Mouse (Mus musculus) kidney, adult 2 months (tissue): ENCODE results near the gene Car6. TPM values are rescaled to one million over a fixed set of nuclear protein-coding genes. Genes with fewer than 3 reads are reported as not detected.
A peak's percentile ranks its signal among the peaks of the same experiment; 100 is the strongest.

Experiments used
- DNase-seq: peaks from one replicate; pipeline ENCODE4 v3.0.0; 2021
- H3K27ac ChIP-seq: fragments of 200-500 bp; 2 replicates; pipeline ENCODE4 v1.5.1; 2012; ENCODE audit warnings: low read depth, low read length, control low read depth, inconsistent platforms; ENCODE audit not compliant: insufficient read depth
- H3K27me3 ChIP-seq: fragments of 200-500 bp; replicated peaks from 2 replicates; pipeline ENCODE4 v1.6.1; 2012; ENCODE audit warnings: mild to moderate bottlenecking, moderate library complexity, low read length, inconsistent platforms; ENCODE audit not compliant: control insufficient read depth, insufficient read depth
- H3K36me3 ChIP-seq: fragments of 200-500 bp; 2 replicates; pipeline ENCODE4 v1.6.1; 2012; ENCODE audit warnings: mild to moderate bottlenecking, moderate library complexity, low read length, inconsistent platforms; ENCODE audit not compliant: control insufficient read depth, insufficient read depth
- H3K4me1 ChIP-seq: fragments of 200-500 bp; 2 replicates; pipeline ENCODE4 v1.6.1; 2011; ENCODE audit warnings: low read length; ENCODE audit not compliant: control insufficient read depth, insufficient read depth
- H3K4me3 ChIP-seq: fragments of 200-500 bp; 2 replicates; pipeline ENCODE4 v1.5.1; 2011; ENCODE audit warnings: mild to moderate bottlenecking, low read depth, low read length, control low read depth; ENCODE audit not compliant: insufficient read depth
- CTCF ChIP-seq: fragments of 200-500 bp; conservative IDR thresholded peaks from 2 replicates; pipeline ENCODE4 v1.5.1; 2011; ENCODE audit warnings: low read depth, mild to moderate bottlenecking, control low read depth, low read length, moderate library complexity, mixed read lengths; ENCODE audit not compliant: insufficient read depth, insufficient read length
- POLR2A ChIP-seq: fragments of 200-500 bp; IDR thresholded peaks from one replicate; pipeline ENCODE4 v1.6.1; 2011; ENCODE audit warnings: low read depth, low read length, control low read depth
- WGBS: fragments of 180-500 bp; shearing (Covaris S2); methylation state at CpG from one replicate; pipeline ENCODE4 v1.1.7; 2018; 5-methylcytosine and 5-hydroxymethylcytosine counted together
- polyA plus RNA-seq: library from polyadenylated mRNA; depleted of rRNA; stranded (reverse); fragments of >200 nt; gene quantifications from 2 replicates; pipeline ENCODE4 v1.2.3, GENCODE M21; 2012; rRNA removed

The Car6 gene
- not detected in 2 replicates for polyA plus RNA-seq

DNA sequence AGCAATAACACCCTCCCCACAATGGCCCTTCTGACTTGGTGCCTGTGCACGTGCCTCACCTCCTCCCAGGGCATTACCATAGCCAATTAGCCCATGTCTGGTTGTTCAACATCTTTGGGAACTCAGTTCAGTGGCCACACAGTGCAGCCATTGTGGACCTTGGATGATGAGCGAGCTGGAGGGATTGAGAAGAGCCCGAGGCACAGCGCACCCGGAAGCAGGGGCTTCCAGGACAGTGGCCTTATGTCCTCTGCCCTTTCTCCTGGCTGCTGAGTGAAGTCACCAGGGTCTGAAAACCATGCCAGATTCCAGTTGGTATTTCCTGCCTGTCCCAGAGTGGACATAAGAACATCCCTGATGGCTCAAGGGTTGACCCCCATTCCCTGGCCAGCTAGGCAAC, at the start of gene Car6:
Gene Car6 (minus strand): TSS at position 101 of the 400 bp plus-strand sequence.
- 70% methylated on average over 5 of the region's 5 CpGs for WGBS
- Histone ChIP-seq H3K4me1 (no peaks in the 10 kb centered on the region), H3K4me3 (no peak within 1 kb of the TSS), H3K36me3 (no peaks in the 10 kb centered on the region), H3K27ac (no peak within 1 kb of the TSS), H3K27me3 (no peaks in the 10 kb centered on the region)
- TF ChIP-seq CTCF (no peak), POLR2A (no peak)
- DNase-seq: no peak

DNA sequence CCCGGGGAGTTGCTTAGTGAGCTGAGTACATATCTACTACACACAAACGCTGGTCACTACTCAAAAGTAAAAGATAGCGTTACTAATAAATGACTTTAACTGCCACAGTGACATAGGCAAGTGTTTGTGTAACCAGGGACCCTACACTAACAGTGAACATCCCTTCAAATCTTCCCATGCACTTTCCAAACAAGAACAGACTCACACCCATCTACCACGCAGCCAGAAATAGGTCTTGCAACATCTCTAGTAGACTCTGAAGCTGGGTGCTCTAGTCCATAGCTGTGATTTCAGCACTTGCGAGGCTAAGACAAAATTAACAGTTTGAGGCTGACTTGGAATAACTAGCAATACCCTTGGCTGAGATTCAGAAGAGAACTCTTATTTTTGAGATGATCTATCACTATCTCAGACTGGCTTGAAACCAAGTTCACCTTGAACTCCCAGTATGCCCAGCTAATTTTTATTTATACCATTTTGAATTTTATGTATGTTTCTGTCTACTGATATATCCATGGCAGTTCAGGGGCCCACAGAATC, 48.7 kb upstream of the Car6 start:
- 66% methylated on average over 5 of the region's 5 CpGs for WGBS
- DNase-seq: no peak
- Histone ChIP-seq H3K4me1 (0 out of 2 replicates have a peak, but pooled peaks cover 5% of the 10 kb centered on the region), H3K27ac (no peak overlapping the region), H3K27me3 (no peaks in the 10 kb centered on the region), H3K4me3 (no peak overlapping the region), H3K36me3 (peaks cover 8% of the 10 kb centered on the region)
- no peak for TF ChIP-seq CTCF

DNA sequence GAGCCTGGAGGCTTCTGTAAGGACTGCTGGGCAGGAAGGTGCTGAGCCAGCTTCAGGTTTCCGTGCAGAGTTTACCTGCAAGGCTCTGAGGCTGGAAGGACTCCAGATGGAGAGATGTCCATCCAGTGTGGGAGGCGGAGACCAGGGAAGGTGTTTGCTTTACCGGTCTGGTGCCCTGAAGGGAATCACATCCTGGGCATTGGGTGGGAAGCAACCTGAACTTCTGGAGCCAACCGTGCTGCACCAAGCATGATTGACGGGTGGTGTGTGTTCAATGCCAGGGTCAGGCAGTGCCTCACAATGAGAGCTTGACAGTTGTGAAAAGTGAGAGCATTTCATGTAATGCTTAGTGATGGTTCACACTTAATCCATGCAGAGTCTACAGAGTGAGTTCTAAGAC, 47.8 kb upstream of the Car6 start:
- Histone ChIP-seq H3K4me1 (0 out of 2 replicates have a peak, but pooled peaks cover 5% of the 10 kb centered on the region), H3K27me3 (no peaks in the 10 kb centered on the region), H3K27ac (no peak overlapping the region), H3K36me3 (peaks cover 12% of the 10 kb centered on the region), H3K4me3 (no peak overlapping the region)
- no peak for DNase-seq
- TF ChIP-seq CTCF (no peak), POLR2A (no peak)
- 40% methylated on average over 5 of the region's 5 CpGs for WGBS

DNA sequence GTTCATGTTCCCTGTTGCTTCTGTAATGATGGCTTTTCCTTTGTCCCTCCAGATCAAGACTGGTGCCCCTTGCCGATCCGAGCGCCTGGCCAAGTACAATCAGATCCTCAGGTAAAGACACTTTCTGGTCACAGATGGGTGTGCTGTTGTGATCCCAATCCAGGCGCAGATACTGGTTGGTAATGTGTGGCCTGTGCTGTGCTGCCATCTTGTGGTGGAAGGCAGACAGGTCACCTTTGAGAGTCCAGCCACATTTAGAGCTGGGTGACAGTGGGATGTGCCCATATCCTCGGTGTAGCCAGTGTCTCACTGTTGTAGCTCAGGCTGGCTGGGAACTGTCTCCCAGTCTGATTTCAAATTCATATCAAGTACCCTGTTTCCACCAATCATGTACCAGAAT, 46.9 kb upstream of the Car6 start:
- H3K4me3 ChIP-seq: no peak overlapping the region
- peak; percentile 98 for TF ChIP-seq CTCF
- no peak for TF ChIP-seq POLR2A
- H3K36me3 ChIP-seq: peaks cover 14% of the 10 kb centered on the region
- DNase-seq: peak; percentile 77
- no peak overlapping the region for H3K27ac ChIP-seq
- H3K27me3 ChIP-seq: no peaks in the 10 kb centered on the region
- H3K4me1 ChIP-seq: 0 out of 2 replicates have a peak, but pooled peaks cover 5% of the 10 kb centered on the region
- 43% methylated on average over 5 of the region's 5 CpGs for WGBS

DNA sequence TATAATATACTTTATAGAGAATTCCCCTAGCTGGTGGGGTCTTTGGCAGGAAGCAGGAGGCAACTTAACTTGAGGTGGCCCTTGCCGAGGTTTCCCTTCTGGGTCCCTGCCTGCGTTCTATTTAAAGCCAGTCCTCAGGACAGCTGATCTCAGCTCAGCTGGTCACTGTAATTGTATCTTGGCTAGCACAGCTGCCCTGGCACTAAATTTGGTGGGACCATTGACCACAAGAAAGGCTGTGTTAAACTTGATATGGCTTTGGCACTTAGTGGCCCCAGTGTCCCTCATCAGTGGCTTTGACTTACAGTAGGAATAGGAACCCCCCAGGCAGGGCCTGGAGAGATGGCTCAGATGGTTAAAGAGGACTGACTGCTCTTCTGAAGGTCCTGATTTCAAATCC, 44.7 kb upstream of the Car6 start:
- Histone ChIP-seq H3K36me3 (peaks cover 15% of the 10 kb centered on the region), H3K27ac (no peak overlapping the region)

DNA sequence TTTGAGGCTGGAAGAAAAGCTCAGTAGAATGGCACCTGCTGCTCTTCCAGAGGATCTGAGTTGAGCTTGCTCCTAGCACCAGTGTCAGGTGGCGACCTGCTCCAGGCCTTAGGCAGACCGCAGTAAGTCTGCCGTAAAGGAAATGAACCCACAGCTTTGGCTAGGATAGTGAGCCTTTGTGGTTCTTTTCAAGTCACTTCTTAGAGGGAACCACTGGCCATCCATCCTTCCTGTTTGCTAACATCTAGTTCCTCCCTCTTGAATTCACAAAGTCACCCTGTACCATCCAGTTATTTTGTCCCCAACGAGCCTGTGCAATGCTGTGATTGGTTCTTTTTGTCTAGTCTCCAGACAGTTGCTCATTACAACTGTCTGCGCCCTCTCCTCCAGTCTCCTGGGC, 41.6 kb upstream of the Car6 start:
- 73% methylated on average over 5 of the region's 5 CpGs for WGBS
- Histone ChIP-seq H3K4me3 (no peak overlapping the region), H3K27ac (no peak overlapping the region), H3K36me3 (peaks cover 14% of the 10 kb centered on the region), H3K4me1 (peaks cover 20% of the 10 kb centered on the region), H3K27me3 (no peaks in the 10 kb centered on the region)
- no peak for DNase-seq
- no peak for TF ChIP-seq POLR2A

More for the DNA sequence above, 44.7 kb upstream of the Car6 start:
- no peak for TF ChIP-seq CTCF
- no peak for TF ChIP-seq POLR2A
- WGBS: 62% methylated on average over 2 of the region's 2 CpGs
- DNase-seq: no peak
- Histone ChIP-seq H3K4me3 (no peak overlapping the region), H3K27me3 (no peaks in the 10 kb centered on the region), H3K4me1 (peaks cover 8% of the 10 kb centered on the region; the same call in 1 of the 2 replicates)

DNA sequence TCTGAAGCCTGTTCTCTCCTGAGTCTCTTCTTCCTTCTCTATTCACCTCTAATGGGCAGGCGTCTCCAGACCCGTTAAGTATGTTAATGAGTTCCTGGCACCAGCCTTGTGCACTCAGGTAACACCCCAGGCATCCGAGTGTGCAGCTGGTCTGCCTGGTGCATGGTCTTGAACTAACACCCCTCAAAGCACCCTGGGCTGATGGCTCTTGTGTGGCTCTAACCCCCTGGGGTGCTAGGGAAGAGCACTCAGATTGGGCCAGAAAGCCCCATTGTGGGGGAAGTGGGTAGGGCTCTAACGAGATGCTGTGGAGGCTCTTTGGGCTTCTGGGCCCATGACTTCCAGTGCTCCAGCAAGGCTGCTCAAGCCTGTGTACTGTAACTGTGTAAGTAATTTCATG, 40.6 kb upstream of the Car6 start:
- Histone ChIP-seq H3K27me3 (no peaks in the 10 kb centered on the region), H3K27ac (no peak overlapping the region), H3K36me3 (peaks cover 12% of the 10 kb centered on the region), H3K4me1 (peaks cover 20% of the 10 kb centered on the region), H3K4me3 (no peak overlapping the region)
- no peak for TF ChIP-seq POLR2A
- TF ChIP-seq CTCF: no peak
- DNase-seq: no peak
- 42% methylated on average over 4 of the region's 4 CpGs for WGBS

DNA sequence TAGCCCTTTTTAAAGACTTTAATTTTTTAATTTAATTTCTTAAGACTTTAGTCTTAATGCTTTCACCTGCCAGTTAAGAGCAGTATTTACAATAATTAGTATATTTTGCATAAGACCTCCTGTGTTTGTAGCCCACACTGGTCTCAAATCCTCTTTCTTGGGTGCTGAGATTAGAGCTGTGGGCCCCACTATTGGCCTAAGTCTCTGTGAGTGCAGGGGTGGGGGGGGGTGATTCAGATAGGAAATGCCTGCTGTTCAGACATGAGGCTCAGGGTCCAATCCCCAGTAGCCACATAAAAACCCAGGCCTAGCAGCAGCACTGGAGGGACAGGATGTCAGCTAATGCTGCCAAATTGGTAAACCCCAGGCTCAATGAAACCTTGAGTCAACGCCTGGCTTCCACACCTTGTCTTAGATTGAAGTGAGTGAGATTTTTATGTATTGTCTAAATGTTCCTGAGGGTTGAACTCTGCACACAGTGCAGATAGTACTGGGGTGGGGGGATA, 39.3 kb upstream of the Car6 start:
- DNase-seq: no peak
- Histone ChIP-seq H3K27me3 (no peaks in the 10 kb centered on the region), H3K36me3 (peaks cover 7% of the 10 kb centered on the region), H3K4me3 (no peak overlapping the region), H3K27ac (no peak overlapping the region), H3K4me1 (peaks cover 25% of the 10 kb centered on the region)
- no peak for TF ChIP-seq POLR2A
- no peak for TF ChIP-seq CTCF
- WGBS: 70% methylated on average over 1 of the region's 1 CpGs
